Mouse (Mus musculus) kidney, adult 9 months (tissue): Measurements from ENCODE around the gene Rps18.
A peak's percentile ranks its signal among the peaks of the same experiment; 100 is the strongest.
"Not testable (repeated sequence)": the region's sequence is repeated elsewhere in the genome, so short reads cannot be mapped to it uniquely, and the experiment has no call there.

ENCODE experiments used
- DNase-seq: peaks from one replicate; pipeline ENCODE4 v3.0.0; 2022

The Rps18 gene

DNA sequence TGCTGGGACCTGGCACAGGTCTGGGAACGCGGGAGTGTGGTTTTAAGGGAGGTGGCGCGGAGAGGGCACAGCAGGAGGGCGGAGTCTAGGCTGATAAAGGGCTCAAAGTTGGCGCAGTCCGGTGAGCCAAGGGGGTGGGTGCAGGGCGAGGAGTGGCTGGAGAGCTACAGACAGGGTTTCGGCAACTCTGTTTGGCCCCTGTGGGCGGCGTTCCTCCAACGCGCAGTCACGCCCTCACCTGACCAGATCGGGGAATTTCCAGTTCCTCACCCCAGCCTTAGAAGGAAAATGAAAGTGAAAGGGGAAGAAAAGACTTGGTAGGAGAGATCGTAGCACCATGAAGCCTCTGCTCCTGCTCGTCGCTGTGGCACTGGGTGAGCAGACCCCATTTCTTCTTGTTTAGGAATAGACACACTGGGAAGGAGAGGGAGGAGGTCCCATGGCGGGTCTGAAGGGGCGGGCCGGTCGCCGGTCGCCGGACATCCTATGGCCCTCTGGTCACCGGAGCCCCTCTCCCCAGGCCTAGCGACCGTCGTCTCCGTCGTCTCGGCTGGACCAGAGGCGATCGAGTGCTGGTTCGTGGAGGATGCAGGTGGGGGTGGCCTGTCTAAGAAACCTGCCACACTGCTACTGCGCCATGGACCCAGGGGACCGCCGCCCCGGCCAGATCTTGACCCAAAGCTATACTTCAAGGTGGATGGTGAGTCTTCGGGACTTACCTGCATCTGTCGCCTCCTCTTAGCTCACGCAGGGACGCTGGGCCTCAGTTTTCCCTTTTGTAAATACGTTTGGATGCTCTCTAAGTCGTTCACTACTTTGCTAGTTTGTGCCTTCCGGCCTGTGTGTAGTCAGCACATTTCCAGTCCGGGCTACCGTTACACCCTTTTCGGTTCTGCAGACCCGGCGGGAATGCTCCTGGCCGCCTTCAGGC is 36.2 kb downstream of the Rps18 start:
- peak; percentile 92 for DNase-seq

DNA sequence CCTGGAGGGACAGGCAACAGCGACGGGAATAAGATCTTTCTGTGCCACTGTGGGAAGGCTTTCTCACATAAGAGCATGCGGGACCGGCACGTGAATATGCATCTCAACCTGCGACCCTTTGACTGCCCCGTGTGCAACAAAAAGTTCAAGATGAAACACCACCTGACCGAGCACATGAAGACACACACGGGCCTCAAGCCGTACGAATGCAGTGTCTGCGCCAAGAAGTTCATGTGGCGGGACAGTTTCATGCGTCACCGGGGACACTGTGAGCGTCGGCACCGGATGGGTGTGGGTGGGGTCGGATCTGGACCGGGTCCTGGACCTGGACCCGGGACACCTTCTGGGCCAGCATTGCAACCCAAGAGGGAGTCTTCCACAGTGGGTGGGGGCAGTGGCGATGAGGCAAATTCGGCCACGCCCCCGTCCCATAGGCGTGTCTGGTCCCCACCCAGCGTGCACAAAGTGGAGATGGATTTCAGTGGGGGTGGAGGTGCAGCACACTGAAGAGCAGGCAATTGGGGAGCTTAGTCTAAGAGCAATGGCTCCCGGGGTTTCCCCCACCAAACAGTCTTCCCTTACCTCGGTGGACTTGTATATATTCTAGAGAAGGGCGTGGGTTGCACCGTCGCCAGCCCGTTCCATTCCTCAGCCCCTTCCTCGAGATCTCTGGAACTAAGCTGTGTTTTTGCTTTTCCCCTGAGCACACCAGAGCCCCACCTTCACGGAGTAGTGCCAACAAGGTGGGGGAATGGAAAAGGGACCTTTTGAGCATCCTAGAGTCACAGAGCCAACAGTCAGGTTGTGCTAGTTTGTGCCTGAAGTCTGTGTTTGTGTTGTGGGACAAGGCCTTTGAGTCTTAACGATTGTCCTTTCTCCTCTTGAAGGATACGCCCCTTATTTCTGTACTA is 37.3 kb downstream of the Rps18 start:
- DNase-seq = peak; percentile 35

GRCm38 (mm10) chr17:33917656-33918292 is 38.0 kb downstream of the Rps18 start:
- peak; percentile 27 for DNase-seq

- DNase-seq = peak; percentile 35
Measured at GRCm38 (mm10) chr17:33916847-33917655, 38.8 kb downstream of the Rps18 start.

GRCm38 (mm10) chr17:33916294-33916693 is 39.5 kb downstream of the Rps18 start:
- peak; percentile 52 for DNase-seq

GRCm38 (mm10) chr17:33915671-33916250 is 40.0 kb downstream of the Rps18 start, which contains the start of the genes Tapbp and Zbtb22:
Gene Tapbp (plus strand): TSS chr17:33915899.
Gene Zbtb22 (plus strand): TSS chr17:33915904.
- peak; percentile 99 for DNase-seq

DNA sequence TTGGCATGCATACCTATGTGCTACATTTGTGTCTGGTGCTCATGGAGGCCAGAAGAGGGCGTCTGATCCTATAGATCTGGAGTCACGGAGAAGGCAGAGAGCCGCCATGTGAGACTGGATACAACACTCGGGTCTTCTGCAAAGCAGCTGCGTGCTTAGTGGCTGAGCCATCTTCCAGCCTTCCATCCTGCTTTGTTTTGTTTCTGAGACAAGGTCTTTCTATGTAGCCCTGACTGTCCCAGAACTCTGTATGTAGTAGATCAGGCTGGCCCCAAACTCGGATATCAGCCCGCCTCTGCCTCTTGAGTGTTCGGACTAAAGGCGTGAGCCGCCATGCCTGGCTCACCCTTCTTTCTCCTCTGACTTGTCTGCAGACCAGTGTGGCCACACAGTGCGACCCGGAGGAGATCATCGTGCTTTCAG is 40.8 kb downstream of the Rps18 start:
- DNase-seq = peak; percentile 35

DNA sequence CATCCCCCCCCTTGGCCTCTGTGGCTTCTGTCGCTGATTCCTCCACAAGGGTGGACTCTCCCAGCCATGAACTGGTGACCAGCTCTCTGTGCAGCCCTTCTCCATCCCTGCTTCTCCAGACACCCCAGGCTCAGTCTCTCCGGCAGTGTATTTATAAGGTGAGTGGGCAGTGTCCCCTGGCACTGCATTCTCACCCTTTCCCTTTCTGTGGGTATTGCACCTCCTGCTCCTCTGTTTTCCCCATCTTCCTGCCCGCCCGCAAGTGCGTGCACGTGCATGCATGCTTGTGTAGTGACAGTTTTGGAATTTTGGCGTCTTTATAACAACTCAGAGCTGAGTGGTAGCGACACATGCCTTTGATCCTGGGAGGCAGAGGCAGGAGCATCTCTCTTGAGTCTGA is 41.9 kb downstream of the Rps18 start:
- DNase-seq = peak; percentile 9

DNA sequence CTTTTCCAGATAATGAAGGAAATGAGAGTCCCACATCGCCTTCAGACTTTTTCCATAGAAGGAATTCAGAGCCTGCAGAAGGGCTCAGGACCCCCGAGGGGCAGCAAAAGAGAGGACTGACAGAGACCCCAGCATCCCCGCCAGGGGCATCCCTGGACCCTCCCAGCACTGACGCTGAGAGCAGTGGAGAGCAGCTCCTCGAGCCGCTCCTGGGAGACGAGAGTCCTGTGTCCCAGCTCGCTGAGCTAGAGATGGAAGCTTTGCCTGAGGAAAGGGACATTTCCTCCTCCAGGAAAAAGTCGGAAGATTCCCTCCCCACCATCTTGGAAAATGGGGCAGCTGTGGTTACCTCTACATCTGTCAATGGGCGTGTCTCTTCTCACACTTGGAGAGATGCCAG is 42.5 kb downstream of the Rps18 start:
- peak; percentile 7 for DNase-seq

GRCm38 (mm10) chr17:33911813-33912414 is 43.9 kb downstream of the Rps18 start:
- DNase-seq = peak; percentile 61

GRCm38 (mm10) chr17:33911052-33911812 is 44.6 kb downstream of the Rps18 start:
- DNase-seq = no peak

DNA sequence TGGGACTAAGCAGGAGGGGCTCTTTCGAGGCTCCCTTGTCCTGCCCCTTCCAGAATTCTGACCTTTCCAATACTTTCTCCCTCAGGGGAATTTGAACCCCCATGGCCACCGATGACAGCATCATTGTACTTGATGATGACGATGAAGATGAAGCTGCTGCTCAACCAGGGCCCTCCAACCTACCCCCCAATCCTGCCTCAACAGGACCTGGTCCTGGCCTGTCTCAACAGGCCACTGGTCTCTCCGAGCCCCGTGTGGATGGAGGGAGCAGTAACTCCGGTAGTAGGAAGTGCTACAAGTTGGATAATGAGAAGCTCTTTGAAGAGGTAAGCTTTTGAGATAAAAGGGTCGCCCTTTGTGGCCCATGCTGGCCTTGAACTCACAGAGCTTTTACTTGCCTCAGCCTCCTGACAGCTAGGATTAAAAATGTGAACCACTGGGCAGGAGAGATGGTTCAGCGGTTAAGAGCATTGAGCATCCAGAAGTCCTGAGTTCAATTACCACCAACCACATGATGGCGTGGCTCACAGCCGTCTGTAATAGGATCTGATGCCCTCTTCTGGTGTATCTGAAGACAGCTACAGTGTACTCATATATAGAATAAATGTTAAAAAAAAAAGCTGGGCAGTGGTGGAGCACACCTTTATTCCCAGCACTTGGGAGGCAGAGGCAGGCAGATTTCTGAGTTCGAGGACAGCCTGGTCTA is 45.3 kb downstream of the Rps18 start:
- no peak for DNase-seq

DNA sequence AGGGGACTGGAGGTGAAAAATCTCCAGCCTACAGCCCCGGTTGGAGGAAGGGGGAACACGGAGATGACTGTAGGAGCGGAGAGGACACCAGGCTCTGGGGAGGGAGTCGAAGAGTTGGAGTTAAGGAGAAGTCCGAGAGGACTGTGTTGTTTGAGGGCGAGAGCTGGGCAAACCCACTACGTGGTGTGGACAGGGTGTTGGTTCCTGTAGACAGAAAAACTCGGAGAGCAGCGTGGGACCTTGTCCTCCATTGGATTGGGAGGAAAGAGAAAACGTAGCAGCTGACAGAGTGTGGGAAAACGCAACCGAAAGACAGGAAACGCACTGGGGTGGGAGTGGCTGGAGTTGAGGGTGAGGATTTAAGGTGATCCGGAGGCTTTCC is 45.9 kb downstream of the Rps18 start:
- peak; percentile 65 for DNase-seq

GRCm38 (mm10) chr17:33909077-33909868 is 46.5 kb downstream of the Rps18 start, which contains the start of gene Daxx:
Gene Daxx (plus strand): TSS chr17:33909414.
- DNase-seq = peak; percentile 99

- DNase-seq = peak; percentile 58
Measured at GRCm38 (mm10) chr17:33908331-33909076, 47.3 kb downstream of the Rps18 start.

DNA sequence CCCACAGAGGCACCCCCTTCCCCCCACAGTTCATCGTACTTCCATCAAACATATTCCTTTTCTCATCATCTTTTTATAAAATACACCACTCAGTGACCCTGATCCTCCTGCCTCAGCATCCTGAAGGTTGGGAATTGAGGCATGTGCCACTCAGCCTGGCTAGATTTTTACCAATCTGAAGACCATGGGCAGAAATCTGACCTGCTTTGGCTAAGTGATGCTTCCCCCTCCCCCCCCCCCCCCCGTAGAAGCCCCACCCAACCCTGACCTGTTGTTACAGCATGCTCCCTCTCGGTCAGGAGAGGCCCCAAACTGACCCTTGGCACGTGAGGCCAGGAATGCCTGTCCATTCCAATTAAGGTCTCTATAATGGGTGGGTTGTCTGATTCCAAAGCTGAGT is 51.0 kb downstream of the Rps18 start, which contains the start of gene Platr17:
TSS of gene Platr17 (plus strand) at position 301 of the 400 bp plus-strand sequence.
- not testable (repeated sequence) for DNase-seq

- not testable (repeated sequence) for DNase-seq
Measured at GRCm38 (mm10) chr17:33903911-33904651, 51.7 kb downstream of the Rps18 start.
